Mouse (Mus musculus) brain, embryonic 14.5 days (tissue): Measurements from ENCODE around the gene Hdgf.

ENCODE experiments used
- CTCF ChIP-seq: fragments of 200-500 bp; IDR thresholded peaks from 2 replicates; pipeline ENCODE4 v1.5.1; 2012; ENCODE audit warnings: inconsistent platforms, mild to moderate bottlenecking, moderate library complexity, borderline replicate concordance; ENCODE audit not compliant: insufficient read depth, insufficient read length; ENCODE audit errors: extremely low read depth
- POLR2A ChIP-seq: fragments of 200-500 bp; IDR thresholded peaks from 2 replicates; pipeline ENCODE4 v1.6.1; 2012; ENCODE audit warnings: mild to moderate bottlenecking, inconsistent platforms, borderline replicate concordance; ENCODE audit not compliant: poor library complexity, insufficient read depth, insufficient read length, severe bottlenecking; ENCODE audit errors: extremely low read depth

DNA sequence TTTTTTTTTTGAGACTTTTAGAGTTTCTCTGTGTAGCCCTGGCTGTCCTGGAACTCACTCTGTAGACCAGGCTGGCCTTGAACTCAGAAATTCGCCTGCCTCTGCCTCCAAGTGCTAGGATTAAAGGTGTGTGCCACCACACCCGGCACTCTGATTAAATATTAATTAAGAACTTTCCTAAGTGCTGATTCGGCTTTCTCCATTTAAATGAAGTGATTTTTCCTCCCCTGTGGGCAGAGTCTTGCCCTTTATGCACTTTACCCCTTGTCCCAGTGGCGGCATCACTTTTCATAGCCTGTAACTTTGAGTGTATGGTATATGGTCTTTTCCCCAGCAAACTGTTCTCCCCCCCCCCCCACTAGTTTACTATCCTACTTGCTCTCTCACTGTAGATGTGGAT is 29.1 kb downstream of the Hdgf start:
- TF ChIP-seq CTCF (no peak), POLR2A (no peak)
